Mouse (Mus musculus) adrenal gland, adult 2 months (tissue): ENCODE results near the gene Sstr2. TPM values are rescaled to one million over a fixed set of nuclear protein-coding genes. Genes with fewer than 3 reads are reported as not detected.

Experiments used
- DNase-seq: peaks from one replicate; pipeline ENCODE4 v3.0.0; 2021
- polyA plus RNA-seq: library from polyadenylated mRNA; depleted of rRNA; stranded (reverse); fragments of >200 nt; gene quantifications from 2 replicates; pipeline ENCODE4 v1.2.3, GENCODE M21; 2012
- total RNA-seq, 2 experiments: library from RNA; stranded (reverse); gene quantifications; 2 replicates each; pipeline ENCODE4 v1.2.3; 2021

Sstr2 gene
- total and polyA plus RNA-seq, 3 experiments, result 2.4 to 4.7 (median 3.2) TPM

GRCm38 (mm10) chr11:113619420-113620080, 408 bp downstream of the Sstr2 start:
- no peak for DNase-seq

- no peak for DNase-seq
These were observed 1.9 kb downstream of the Sstr2 start for GRCm38 (mm10) chr11:113621001-113621400.

- no peak for DNase-seq
These were observed 2.9 kb downstream of the Sstr2 start for GRCm38 (mm10) chr11:113622028-113622427.

- DNase-seq, result no peak
These were observed 6.3 kb downstream of the Sstr2 start for GRCm38 (mm10) chr11:113625437-113625836.

- DNase-seq, result no peak
These were observed 8.6 kb downstream of the Sstr2 start for GRCm38 (mm10) chr11:113627785-113628184.

- DNase-seq, result no peak
These were observed 11.5 kb downstream of the Sstr2 start for GRCm38 (mm10) chr11:113630642-113631041.

GRCm38 (mm10) chr11:113631302-113631701, 12.2 kb downstream of the Sstr2 start:
- no peak for DNase-seq

GRCm38 (mm10) chr11:113631862-113632261, 12.7 kb downstream of the Sstr2 start:
- no peak for DNase-seq

- DNase-seq, result no peak
These were observed 13.2 kb downstream of the Sstr2 start for GRCm38 (mm10) chr11:113632303-113632702.

GRCm38 (mm10) chr11:113633398-113633797, 14.3 kb downstream of the Sstr2 start:
- no peak for DNase-seq

- DNase-seq, result no peak
These were observed 15.6 kb downstream of the Sstr2 start for GRCm38 (mm10) chr11:113634699-113635121.

GRCm38 (mm10) chr11:113638680-113639079, 19.5 kb downstream of the Sstr2 start:
- DNase-seq, result no peak

GRCm38 (mm10) chr11:113645181-113645580, 26.0 kb downstream of the Sstr2 start:
- DNase-seq, result no peak

GRCm38 (mm10) chr11:113648152-113648551, 29.0 kb downstream of the Sstr2 start:
- peak; percentile 85 for DNase-seq

GRCm38 (mm10) chr11:113648690-113649352, 29.7 kb downstream of the Sstr2 start, which contains the start of gene Cog1:
TSS of gene Cog1 (plus strand) at chr11:113649169.
- peak; percentile 30 for DNase-seq

- peak; percentile 83 for DNase-seq
These were observed 30.4 kb downstream of the Sstr2 start, which contains the start of gene Slc39a11 for GRCm38 (mm10) chr11:113649353-113650210. TSS of gene Slc39a11 (minus strand) at chr11:113650079.

GRCm38 (mm10) chr11:113651206-113651906, 32.2 kb downstream of the Sstr2 start:
- no peak for DNase-seq

- no peak for DNase-seq
These were observed 32.7 kb downstream of the Sstr2 start for GRCm38 (mm10) chr11:113651907-113652273.

GRCm38 (mm10) chr11:113652516-113652915, 33.4 kb downstream of the Sstr2 start:
- no peak for DNase-seq

- no peak for DNase-seq
These were observed 35.0 kb downstream of the Sstr2 start for GRCm38 (mm10) chr11:113654105-113654504.

GRCm38 (mm10) chr11:113654561-113655270, 35.6 kb downstream of the Sstr2 start:
- no peak for DNase-seq
